Mouse (Mus musculus): ENCODE measurements at regions not wholly inside any gene's neighbourhood (a gene's known extent, or its start where the extent isn't known, plus 50 kb on each side); places are given as distances from the start of the nearest gene placed in this dataset.

DNA sequence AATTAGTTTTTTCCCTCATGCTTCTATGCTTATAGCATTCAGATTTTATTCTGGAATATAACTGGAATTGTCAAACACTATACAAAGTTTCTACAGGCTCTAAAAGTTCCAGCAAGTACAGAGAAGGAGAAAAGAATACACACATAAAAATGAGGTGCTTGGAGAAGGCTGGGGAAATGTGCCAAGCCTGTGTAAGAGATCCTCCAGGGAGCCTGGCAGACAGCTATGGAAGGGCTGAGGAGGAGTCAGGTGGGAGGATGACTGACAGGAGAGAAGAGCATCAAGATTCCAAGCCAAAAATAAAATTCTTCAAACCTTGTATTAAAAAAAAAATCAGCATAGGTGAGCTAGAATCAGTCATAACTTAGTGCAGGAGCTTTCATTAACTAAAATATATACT lies 1140.3 kb downstream of the Gm9008 start:
- CTCF ChIA-PET, result no interaction called here
- POLR2A ChIA-PET, result interaction anchor here in 1 of 4 experiments (0.8 kb wide), 1 partner anchor 128 kb away, joined by 4 read pairs; no protein-coding TSS in a partner anchor

DNA sequence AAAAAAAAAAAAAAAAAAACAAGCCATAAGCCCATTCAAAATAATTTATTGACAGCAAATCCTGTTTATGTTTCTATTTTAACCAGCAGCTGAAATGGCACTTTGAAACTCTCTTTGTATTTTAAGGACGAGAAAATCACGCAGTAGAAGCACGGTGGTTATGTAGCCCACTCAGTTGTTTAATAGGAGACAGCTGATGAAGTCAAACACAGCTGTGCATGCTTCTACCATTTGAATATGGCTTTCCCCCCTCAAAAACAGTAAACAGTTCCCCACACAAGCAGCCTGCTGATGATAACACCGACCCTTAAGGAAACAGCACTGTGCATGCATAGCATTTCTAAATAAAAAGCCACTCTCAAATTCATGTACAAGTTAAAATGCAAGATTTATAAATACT lies 1156.5 kb downstream of the Gm9008 start:
- POLR2A ChIA-PET, result no interaction called here
- CTCF ChIA-PET, result no interaction called here
